Mouse (Mus musculus) intestine, embryonic 14.5 days (tissue): ENCODE results near the gene Fam214a. TPM values are rescaled to one million over a fixed set of nuclear protein-coding genes. Genes with fewer than 3 reads are reported as not detected.

ENCODE experiments used
- ATAC-seq: fragments of 200-750 bp; cut with Nextera tagmentation; replicated peaks from 2 replicates; pipeline ENCODE4 v1.8.0; 2017; ENCODE audit warnings: low read depth, moderate number of reproducible peaks, moderate TSS enrichment, moderate library complexity; ENCODE audit not compliant: low FRiP score, low TSS enrichment
- DNase-seq: peaks from one replicate; pipeline ENCODE4 v3.0.0-alpha.2; 2018; ENCODE audit warnings: low spot score
- H3K27ac ChIP-seq: fragments of 300-500 bp; sonication (generic); 2 replicates; pipeline ENCODE4 v1.5.1; 2014; ENCODE audit warnings: low read depth, mild to moderate bottlenecking, control low read depth
- H3K27me3 ChIP-seq: fragments of 300-500 bp; sonication (generic); replicated peaks from 2 replicates; pipeline ENCODE4 v1.6.1; 2014; ENCODE audit warnings: low read length, control low read depth; ENCODE audit not compliant: control insufficient read depth, insufficient read depth
- H3K36me3 ChIP-seq: fragments of 300-500 bp; sonication (generic); 2 replicates; pipeline ENCODE4 v1.6.1; 2014; ENCODE audit warnings: low read length, control low read depth; ENCODE audit not compliant: control insufficient read depth, insufficient read depth
- H3K4me1 ChIP-seq: fragments of 300-500 bp; sonication (generic); replicated peaks from 2 replicates; pipeline ENCODE4 v1.6.1; 2014; ENCODE audit warnings: low read length, control low read depth, mixed read lengths; ENCODE audit not compliant: control insufficient read depth, insufficient read depth
- H3K4me2 ChIP-seq: fragments of 300-500 bp; sonication (generic); 2 replicates; pipeline ENCODE4 v1.6.1; 2014; ENCODE audit warnings: low read length
- H3K4me3 ChIP-seq: fragments of 300-500 bp; sonication (generic); 2 replicates; pipeline ENCODE4 v1.5.1; 2014; ENCODE audit warnings: low read depth, low read length, control low read depth, mixed read lengths
- H3K9ac ChIP-seq: fragments of 300-500 bp; sonication (generic); 2 replicates; pipeline ENCODE4 v1.6.1; 2014; ENCODE audit warnings: mild to moderate bottlenecking, low read length
- H3K9me3 ChIP-seq: fragments of 300-500 bp; sonication (generic); 2 replicates; pipeline ENCODE4 v1.6.1; 2016; ENCODE audit warnings: low read length, control low read depth; ENCODE audit not compliant: control insufficient read depth
- WGBS: fragments of 180-500 bp; shearing (Covaris S2); extraction: QIAGEN DNeasy Blood & Tissue Kit; methylation state at CpG from one replicate; pipeline ENCODE4 v1.1.7; 2014; 5-methylcytosine and 5-hydroxymethylcytosine counted together
- polyA plus RNA-seq: library from polyadenylated mRNA; unstranded; fragments of >200 nt; fragmentation: Nextera tagmentation; extraction: Ambion mirVana; gene quantifications from 2 replicates; pipeline ENCODE4 v1.2.1, GENCODE M21; 2014

Fam214a gene
- polyA plus RNA-seq, 1 experiment from 2014 or later = 8.9 TPM

DNA sequence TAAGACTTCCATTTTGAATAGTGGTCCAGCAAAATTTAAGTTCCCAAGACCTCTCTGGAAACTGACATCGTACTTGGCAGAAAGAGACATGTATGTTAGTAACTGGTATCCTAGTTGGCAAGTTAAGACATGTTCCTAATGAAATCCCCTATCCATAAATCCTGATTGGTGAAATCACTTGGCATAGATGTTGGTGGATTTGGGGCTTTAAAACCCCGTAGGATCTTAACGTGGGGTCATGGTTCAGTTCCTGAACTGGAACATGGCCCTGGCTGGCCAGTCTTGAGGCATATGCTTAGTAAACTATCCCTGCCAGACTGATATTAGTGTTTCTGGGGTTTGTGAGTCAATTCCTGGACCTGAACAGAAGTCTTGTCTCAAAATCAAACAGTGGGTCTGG, 14.9 kb upstream of the Fam214a start:
- no peak for ATAC-seq
- no peaks in the 10 kb centered on the region for H3K36me3 ChIP-seq
- WGBS = 92% methylated on average over 3 of the region's 3 CpGs

GRCm38 (mm10) chr9:74938670-74939534, 13.8 kb upstream of the Fam214a start:
- DNase-seq (no peak), ATAC-seq (no peak)
- no peak overlapping the region for H3K27ac ChIP-seq
- H3K4me1 ChIP-seq = no peaks in the 10 kb centered on the region
- H3K4me2 ChIP-seq = no peak overlapping the region
- no peak overlapping the region for H3K4me3 ChIP-seq
- no peaks in the 10 kb centered on the region for H3K27me3 ChIP-seq
- 61% methylated on average over 12 of the region's 12 CpGs for WGBS
- no peak overlapping the region for H3K9ac ChIP-seq
- no peaks in the 10 kb centered on the region for H3K36me3 ChIP-seq
- no peaks in the 10 kb centered on the region for H3K9me3 ChIP-seq

More for the DNA sequence above, 14.9 kb upstream of the Fam214a start:
- no peak overlapping the region for H3K27ac ChIP-seq
- no peak overlapping the region for H3K9ac ChIP-seq
- no peak overlapping the region for H3K4me3 ChIP-seq
- H3K4me2 ChIP-seq = no peak overlapping the region
- H3K4me1 ChIP-seq = no peaks in the 10 kb centered on the region
- H3K9me3 ChIP-seq = no peaks in the 10 kb centered on the region
- DNase-seq = no peak
- H3K27me3 ChIP-seq = no peaks in the 10 kb centered on the region

- no peaks in the 10 kb centered on the region for H3K36me3 ChIP-seq
- ATAC-seq = no peak
- H3K9ac ChIP-seq = no peak overlapping the region
- H3K27me3 ChIP-seq = no peaks in the 10 kb centered on the region
- H3K9me3 ChIP-seq = no peaks in the 10 kb centered on the region
- no peak overlapping the region for H3K4me2 ChIP-seq
- DNase-seq = no peak
- no peak overlapping the region for H3K27ac ChIP-seq
- no peak overlapping the region for H3K4me3 ChIP-seq
- WGBS = 82% methylated on average over 8 of the region's 8 CpGs
- H3K4me1 ChIP-seq = no peaks in the 10 kb centered on the region
These were observed 5.8 kb upstream of the Fam214a start for GRCm38 (mm10) chr9:74946713-74947402.

- no peaks in the 10 kb centered on the region for H3K9me3 ChIP-seq
- H3K27me3 ChIP-seq = no peaks in the 10 kb centered on the region
- H3K27ac ChIP-seq = no peak overlapping the region
- no peak overlapping the region for H3K4me2 ChIP-seq
- H3K36me3 ChIP-seq = no peaks in the 10 kb centered on the region
- 26% methylated on average over 3 of the region's 3 CpGs for WGBS
- H3K9ac ChIP-seq = no peak overlapping the region
- ATAC-seq (no peak), DNase-seq (no peak)
- H3K4me1 ChIP-seq = peaks cover 7% of the 10 kb centered on the region
- no peak overlapping the region for H3K4me3 ChIP-seq
These were observed 1.2 kb upstream of the Fam214a start for GRCm38 (mm10) chr9:74951491-74951890.

DNA sequence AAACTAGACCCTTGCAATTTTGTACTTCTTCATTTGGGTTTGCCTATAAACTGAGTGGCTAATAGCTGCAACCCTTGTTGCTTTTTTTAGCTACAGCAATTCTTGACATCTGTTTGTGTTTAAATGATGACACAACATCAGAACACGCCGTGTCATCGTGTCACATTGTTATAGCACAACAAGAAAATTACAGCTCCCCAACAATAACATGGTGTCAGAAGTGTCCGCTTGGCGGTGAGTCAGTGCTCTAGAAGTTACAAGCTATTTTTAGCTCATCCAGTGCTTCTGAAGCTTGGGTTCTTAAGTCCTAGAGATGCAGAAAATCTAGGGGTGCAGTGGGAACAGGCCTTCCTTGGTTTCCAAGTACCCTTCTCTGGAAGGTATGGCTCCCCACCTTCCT, 578 bp upstream of the Fam214a start:
- Histone ChIP-seq H3K4me1 (peaks cover 7% of the 10 kb centered on the region), H3K4me2 (peak overlapping the region; percentile 75), H3K27me3 (no peaks in the 10 kb centered on the region), H3K9me3 (no peaks in the 10 kb centered on the region), H3K27ac (peak overlapping the region; percentile 87; the same call in 1 of the 2 replicates), H3K9ac (no peak overlapping the region), H3K4me3 (peak overlapping the region; percentile 75), H3K36me3 (no peaks in the 10 kb centered on the region)
- peak; percentile 7; the same call in 1 of the 2 replicates for ATAC-seq
- no peak for DNase-seq
- 51% methylated on average over 5 of the region's 5 CpGs for WGBS

DNA sequence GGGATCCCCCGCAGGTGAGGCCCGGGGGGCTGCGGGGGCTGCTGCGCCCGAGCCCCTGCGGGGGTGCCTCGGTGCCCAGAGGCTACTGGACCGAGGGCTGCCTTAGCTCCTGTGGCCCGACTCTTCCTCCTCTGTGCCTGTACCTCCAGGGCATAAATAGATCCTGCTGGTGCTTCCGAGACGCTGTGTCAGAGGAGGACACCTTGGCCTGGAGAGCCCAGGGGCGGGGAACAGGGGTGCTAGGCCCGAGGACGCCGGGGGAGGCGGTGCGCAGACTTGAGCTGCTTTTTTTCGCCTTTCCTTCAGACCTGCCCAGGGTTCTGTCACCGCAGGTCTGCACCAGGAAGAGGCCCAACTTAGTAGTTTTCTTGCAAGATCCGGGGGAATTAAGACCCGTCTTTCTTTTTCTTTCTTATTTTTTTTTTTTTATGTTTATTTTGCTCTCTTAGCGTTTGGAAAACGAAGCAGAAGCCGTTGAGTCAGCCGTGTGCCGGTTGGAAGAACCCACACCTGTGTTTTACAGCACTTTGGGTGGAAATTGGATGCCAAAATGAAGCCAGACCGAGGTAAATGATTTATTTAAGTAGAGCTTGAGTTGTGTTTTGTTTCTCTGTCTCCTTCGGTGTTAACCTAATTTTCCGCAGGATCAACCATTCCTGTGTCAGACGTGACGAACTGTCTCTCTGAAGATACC, 728 bp downstream of the Fam214a start:
- Histone ChIP-seq H3K27ac (peak overlapping the region; percentile 87), H3K4me1 (peaks cover 7% of the 10 kb centered on the region), H3K9ac (peak overlapping the region; percentile 66), H3K4me3 (peak overlapping the region; percentile 75), H3K36me3 (no peaks in the 10 kb centered on the region), H3K9me3 (no peaks in the 10 kb centered on the region), H3K27me3 (no peaks in the 10 kb centered on the region), H3K4me2 (peak overlapping the region; percentile 75)
- DNase-seq (peak; percentile 81), ATAC-seq (peak; percentile 83)
- WGBS = 3% methylated on average over 31 of the region's 31 CpGs

GRCm38 (mm10) chr9:74953959-74954279, 1.2 kb downstream of the Fam214a start:
- WGBS = 45% methylated on average over 2 of the region's 2 CpGs
- H3K4me2 ChIP-seq = peak overlapping the region; percentile 75
- DNase-seq (no peak), ATAC-seq (no peak)
- H3K27me3 ChIP-seq = no peaks in the 10 kb centered on the region
- H3K4me1 ChIP-seq = peaks cover 7% of the 10 kb centered on the region
- peak overlapping the region; percentile 87; the same call in 1 of the 2 replicates for H3K27ac ChIP-seq
- no peaks in the 10 kb centered on the region for H3K36me3 ChIP-seq
- no peaks in the 10 kb centered on the region for H3K9me3 ChIP-seq
- peak overlapping the region; percentile 75 for H3K4me3 ChIP-seq
- H3K9ac ChIP-seq = peak overlapping the region; percentile 66; the same call in 1 of the 2 replicates

- H3K27ac ChIP-seq = no peak overlapping the region
- H3K9me3 ChIP-seq = no peaks in the 10 kb centered on the region
- no peaks in the 10 kb centered on the region for H3K27me3 ChIP-seq
- ATAC-seq (no peak), DNase-seq (no peak)
- peak overlapping the region; percentile 75; the same call in 1 of the 2 replicates for H3K4me2 ChIP-seq
- no peak overlapping the region for H3K9ac ChIP-seq
- no peaks in the 10 kb centered on the region for H3K36me3 ChIP-seq
- 74% methylated on average over 2 of the region's 2 CpGs for WGBS
- peaks cover 7% of the 10 kb centered on the region for H3K4me1 ChIP-seq
- no peak overlapping the region for H3K4me3 ChIP-seq
These were observed 1.7 kb downstream of the Fam214a start for GRCm38 (mm10) chr9:74954387-74954786.
